Mouse (Mus musculus) brain, embryonic 14.5 days (tissue): ENCODE data around the gene 4931422A03Rik.

ENCODE experiments used
- CTCF ChIP-seq: fragments of 200-500 bp; IDR thresholded peaks from 2 replicates; pipeline ENCODE4 v1.5.1; 2012; ENCODE audit warnings: inconsistent platforms, mild to moderate bottlenecking, moderate library complexity, borderline replicate concordance; ENCODE audit not compliant: insufficient read depth, insufficient read length; ENCODE audit errors: extremely low read depth
- POLR2A ChIP-seq: fragments of 200-500 bp; IDR thresholded peaks from 2 replicates; pipeline ENCODE4 v1.6.1; 2012; ENCODE audit warnings: mild to moderate bottlenecking, inconsistent platforms, borderline replicate concordance; ENCODE audit not compliant: poor library complexity, insufficient read depth, insufficient read length, severe bottlenecking; ENCODE audit errors: extremely low read depth

DNA sequence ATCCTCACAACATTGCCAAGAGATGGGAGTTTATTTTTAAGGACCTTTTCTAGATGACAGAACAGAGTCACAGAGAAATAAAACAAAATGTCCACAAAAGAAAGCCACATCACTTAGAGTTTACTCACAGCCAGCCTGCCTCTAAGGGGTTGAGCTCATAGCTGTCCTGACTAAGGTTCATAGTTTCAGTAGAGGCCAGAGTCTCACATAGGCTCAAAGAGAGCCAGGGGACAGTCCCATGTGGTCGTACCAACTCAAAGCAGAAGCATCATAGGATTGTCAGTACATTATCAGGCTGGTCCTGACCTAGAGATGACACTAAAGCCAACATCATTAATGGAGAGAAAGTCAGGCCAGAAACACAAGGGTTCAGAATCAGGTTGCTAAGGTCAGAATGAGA is 89.6 kb downstream of the 4931422A03Rik start:
- TF ChIP-seq CTCF (no peak), POLR2A (no peak)
